Mouse (Mus musculus): ENCODE measurements at regions not wholly inside any gene's neighbourhood (a gene's known extent, or its start where the extent isn't known, plus 50 kb on each side); places are given as distances from the start of the nearest gene placed in this dataset.

DNA sequence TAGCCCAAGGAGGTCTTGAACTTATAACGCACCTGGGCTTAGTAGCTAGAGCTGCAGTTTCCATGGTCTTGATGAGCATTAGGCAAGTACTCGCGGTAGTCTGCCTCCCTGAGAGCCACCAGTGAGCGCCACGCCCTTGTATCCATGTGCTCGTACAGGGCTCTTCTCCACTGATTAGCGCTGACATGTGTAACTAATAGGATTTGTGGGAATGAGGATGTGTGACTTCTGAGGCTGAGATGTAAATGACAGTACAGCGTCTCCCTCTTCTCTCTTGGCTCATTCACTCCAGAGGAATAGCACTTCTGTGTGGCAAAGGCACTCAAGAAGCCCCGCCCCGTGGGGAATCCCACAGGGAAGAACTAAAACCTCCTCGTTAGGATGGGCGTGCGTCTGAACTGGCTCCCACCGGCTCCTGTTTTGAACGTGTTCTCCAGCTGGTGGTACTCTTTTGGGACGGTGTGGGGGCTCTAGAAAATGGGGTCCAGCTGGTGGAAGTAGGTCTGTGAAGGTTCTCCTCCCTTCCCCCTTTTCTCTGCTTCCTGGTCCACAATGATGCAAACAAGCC, 94.3 kb upstream of the Pkdcc start:
- 40% methylated on average over 16 of the region's 16 CpGs for WGBS
- Histone ChIP-seq H3K4me2 (replicated peaks) (no peak overlapping the region), H3K9ac (no peak overlapping the region), H3K36me3 (no peaks in the 10 kb centered on the region), H3K27ac (replicated peaks) (no peak overlapping the region), H3K4me1 (peaks cover 27% of the 10 kb centered on the region), H3K4me3 (replicated peaks) (no peak overlapping the region), H3K9me3 (replicated peaks) (no peaks in the 10 kb centered on the region), H3K27me3 (peaks cover 70% of the 10 kb centered on the region)
- ATAC-seq (ENCODE audit: insufficient number of reproducible peaks, low FRiP score, low TSS enrichment, low read depth), result peak; percentile 46; the same call in 1 of the 2 replicates

DNA sequence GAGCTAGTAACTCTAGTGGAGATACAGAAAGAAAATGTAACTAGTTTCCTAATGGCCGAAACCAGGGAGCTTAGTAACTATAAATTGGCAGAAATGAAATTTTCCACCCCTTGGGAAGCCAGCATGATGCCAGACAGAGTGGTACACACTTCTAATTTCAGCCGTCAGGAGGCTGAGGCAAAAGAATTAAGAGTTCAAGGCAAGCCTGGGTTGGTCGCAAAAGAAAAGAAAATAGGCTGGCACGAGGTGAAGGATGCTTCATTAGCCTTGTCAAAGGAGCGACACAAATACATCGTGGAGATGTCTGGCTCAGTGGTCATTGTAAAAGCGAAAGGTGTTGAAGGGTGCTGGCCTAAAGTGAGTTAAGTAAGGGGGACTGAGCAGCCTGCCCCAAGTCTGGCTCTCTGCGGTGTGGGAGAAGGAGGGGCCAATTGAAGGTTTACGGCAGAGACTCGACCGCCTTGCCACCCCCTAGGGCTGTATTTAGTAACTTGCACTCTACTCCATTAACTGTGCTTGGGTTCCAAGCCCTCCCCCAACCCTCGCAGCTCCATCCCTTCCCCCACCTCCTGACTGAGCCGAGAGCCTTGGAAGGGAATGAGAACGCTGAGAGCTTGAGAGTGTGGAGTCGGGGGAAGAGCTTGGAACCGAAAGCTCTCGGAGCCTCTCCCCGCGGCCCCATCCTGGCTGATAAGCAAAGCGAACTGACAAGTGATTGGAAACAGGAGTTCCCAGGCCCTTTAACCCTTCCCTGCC, 92.4 kb upstream of the Pkdcc start:
- no peaks in the 10 kb centered on the region for H3K9me3 ChIP-seq (replicated peaks)
- whole genome bisulfite sequencing, result 7% methylated on average over 20 of the region's 20 CpGs
- no peak overlapping the region for H3K9ac ChIP-seq
- H3K4me3 ChIP-seq (replicated peaks), result peak overlapping the region; percentile 30
- H3K27ac ChIP-seq (replicated peaks), result no peak overlapping the region
- no peak for ATAC-seq (ENCODE audit: insufficient number of reproducible peaks, low FRiP score, low TSS enrichment, low read depth)
- H3K36me3 ChIP-seq, result no peaks in the 10 kb centered on the region
- peaks cover 27% of the 10 kb centered on the region for H3K4me1 ChIP-seq
- peak overlapping the region; percentile 48 for H3K4me2 ChIP-seq (replicated peaks)
- H3K27me3 ChIP-seq, result peaks cover 74% of the 10 kb centered on the region

DNA sequence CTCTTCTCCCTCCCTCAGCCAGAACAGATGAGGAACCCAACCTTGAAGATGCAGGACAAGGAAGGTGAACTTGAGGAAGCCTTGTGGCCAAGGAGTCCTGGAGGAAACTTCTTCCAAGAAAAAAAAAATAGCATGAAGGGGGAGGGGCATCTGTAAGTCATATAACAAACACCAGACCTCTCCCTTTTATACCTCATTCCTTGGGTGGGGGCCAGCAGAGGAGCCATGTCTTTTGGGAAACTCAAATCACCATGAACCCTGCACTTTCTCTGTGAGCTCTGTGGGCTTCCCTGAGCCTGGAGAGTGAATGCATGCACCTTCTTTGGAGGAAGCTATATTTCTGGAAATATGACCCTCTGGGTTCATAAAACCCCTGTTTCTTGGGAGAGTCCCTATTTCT, 90.0 kb upstream of the Pkdcc start:
- H3K4me3 ChIP-seq (replicated peaks), result no peak overlapping the region
- no peaks in the 10 kb centered on the region for H3K36me3 ChIP-seq
- no peak for ATAC-seq (ENCODE audit: insufficient number of reproducible peaks, low FRiP score, low TSS enrichment, low read depth)
- no peak overlapping the region for H3K4me2 ChIP-seq (replicated peaks)
- H3K27me3 ChIP-seq, result peaks cover 73% of the 10 kb centered on the region
- no peaks in the 10 kb centered on the region for H3K9me3 ChIP-seq (replicated peaks)
- no peak overlapping the region for H3K9ac ChIP-seq
- H3K4me1 ChIP-seq, result peaks cover 43% of the 10 kb centered on the region
- H3K27ac ChIP-seq (replicated peaks), result no peak overlapping the region

DNA sequence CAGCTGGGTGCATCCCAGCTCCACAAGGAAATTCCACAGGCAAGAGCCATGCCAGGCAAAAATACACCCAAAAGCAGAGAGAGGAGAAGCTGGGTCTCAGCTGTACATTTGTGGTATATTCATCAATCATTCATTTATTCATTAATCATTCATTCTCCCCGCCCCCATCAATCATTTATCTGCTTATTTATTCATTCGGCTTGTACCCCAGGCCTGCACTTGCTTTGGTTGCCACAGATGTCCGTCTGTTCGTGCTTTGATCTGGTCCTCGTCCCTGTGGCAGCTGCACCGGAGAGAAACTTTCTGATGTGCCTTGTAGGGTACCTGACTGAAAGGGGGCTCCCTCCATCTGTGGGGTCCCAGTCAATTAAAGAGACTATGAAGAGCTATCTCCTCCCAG, 87.2 kb upstream of the Pkdcc start:
- H3K27ac ChIP-seq (replicated peaks), result no peak overlapping the region
- no peak overlapping the region for H3K4me3 ChIP-seq (replicated peaks)
- no peak overlapping the region for H3K9ac ChIP-seq
- no peaks in the 10 kb centered on the region for H3K36me3 ChIP-seq
- no peak overlapping the region for H3K4me2 ChIP-seq (replicated peaks)
- no peak for ATAC-seq (ENCODE audit: insufficient number of reproducible peaks, low FRiP score, low TSS enrichment, low read depth)
- H3K27me3 ChIP-seq, result peaks cover 69% of the 10 kb centered on the region
- 56% methylated on average over 6 of the region's 6 CpGs for WGBS
- H3K9me3 ChIP-seq (replicated peaks), result no peaks in the 10 kb centered on the region
- peaks cover 30% of the 10 kb centered on the region for H3K4me1 ChIP-seq

DNA sequence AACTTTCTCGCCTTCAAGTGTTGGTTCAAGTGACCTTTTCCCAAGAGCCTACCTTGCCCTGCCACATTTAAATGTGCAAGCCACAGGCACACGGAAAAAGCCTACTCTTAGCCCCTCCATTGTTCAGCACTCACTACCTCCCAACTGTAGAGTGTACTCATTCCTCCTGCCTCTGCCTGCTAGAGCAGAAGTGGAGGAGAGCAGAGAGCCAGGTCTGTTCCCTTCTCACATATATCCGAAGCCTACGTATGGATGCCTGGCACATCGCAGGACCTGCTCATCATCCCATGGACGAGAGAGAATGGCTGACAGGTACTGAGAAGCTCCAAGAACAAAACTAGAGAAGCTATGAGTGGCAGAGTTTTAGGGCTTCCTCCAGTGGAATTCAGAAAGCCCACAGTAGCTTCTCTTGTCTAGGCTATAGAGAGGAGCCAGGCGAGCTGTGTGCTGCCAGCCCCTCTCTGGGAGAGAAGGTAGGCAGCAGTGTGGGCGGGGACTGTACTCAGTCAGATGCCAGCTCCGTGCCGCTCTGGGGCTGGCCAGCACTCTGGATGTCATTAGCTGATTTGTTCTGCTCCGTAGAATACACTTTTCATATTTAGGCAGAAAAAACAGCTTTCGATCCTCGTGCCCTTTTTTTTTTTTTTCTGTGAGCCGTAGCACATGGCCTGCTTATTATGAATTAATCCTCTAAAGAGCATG, 86.1 kb upstream of the Pkdcc start:
- H3K27me3 ChIP-seq, result peaks cover 65% of the 10 kb centered on the region
- H3K4me3 ChIP-seq (replicated peaks), result no peak overlapping the region
- peak; percentile 70; the same call in 1 of the 2 replicates for ATAC-seq (ENCODE audit: insufficient number of reproducible peaks, low FRiP score, low TSS enrichment, low read depth)
- H3K4me1 ChIP-seq, result peaks cover 24% of the 10 kb centered on the region
- peak overlapping the region; percentile 22 for H3K4me2 ChIP-seq (replicated peaks)
- H3K9ac ChIP-seq, result no peak overlapping the region
- WGBS, result 38% methylated on average over 14 of the region's 14 CpGs
- H3K27ac ChIP-seq (replicated peaks), result no peak overlapping the region
- no peaks in the 10 kb centered on the region for H3K36me3 ChIP-seq
- no peaks in the 10 kb centered on the region for H3K9me3 ChIP-seq (replicated peaks)

DNA sequence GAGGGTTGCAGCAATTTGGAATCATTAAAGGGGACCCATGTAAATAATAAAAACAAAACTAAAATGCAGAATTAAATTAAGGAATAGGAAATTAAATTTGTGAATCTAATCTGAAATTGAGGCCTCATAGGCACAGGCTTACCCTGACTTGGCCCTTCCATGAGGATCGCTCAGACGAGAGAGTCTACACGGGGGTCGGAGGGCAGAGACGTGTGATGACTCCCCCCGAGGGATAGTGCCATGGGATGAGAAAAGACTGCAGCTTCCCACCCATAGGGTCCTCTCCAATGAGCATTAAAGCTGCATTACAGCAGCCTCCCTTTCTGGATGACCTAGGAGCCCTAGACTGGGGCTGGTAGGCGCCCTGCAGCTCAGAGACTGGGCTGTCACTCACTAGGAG, 85.4 kb upstream of the Pkdcc start:
- Histone ChIP-seq H3K9me3 (replicated peaks) (no peaks in the 10 kb centered on the region), H3K4me3 (replicated peaks) (no peak overlapping the region), H3K4me1 (peaks cover 27% of the 10 kb centered on the region), H3K36me3 (no peaks in the 10 kb centered on the region), H3K27me3 (peaks cover 63% of the 10 kb centered on the region), H3K27ac (replicated peaks) (no peak overlapping the region), H3K9ac (no peak overlapping the region), H3K4me2 (replicated peaks) (peak overlapping the region; percentile 22)
- no peak for ATAC-seq (ENCODE audit: insufficient number of reproducible peaks, low FRiP score, low TSS enrichment, low read depth)
- WGBS, result 50% methylated on average over 7 of the region's 7 CpGs

DNA sequence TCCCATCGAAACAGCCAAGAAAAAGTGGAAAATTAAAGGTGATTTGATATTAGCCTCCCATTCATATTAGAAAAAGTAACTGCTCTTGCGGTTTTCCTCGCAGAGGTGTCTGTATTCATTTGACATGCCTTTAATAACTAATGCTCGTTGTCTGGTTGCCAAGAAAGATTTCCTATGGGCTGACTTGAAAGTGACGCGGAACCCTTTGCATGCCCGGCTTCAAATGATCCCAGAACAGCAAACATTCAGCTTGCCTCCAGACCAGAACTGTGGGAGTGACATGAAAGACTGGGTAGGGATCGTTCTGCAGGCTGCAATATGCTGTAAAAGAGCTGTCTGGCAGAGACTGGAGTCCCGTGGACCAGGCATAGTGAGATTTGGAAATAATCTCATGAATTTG, 81.9 kb upstream of the Pkdcc start:
- no peak overlapping the region for H3K4me2 ChIP-seq (replicated peaks)
- H3K36me3 ChIP-seq, result no peaks in the 10 kb centered on the region
- WGBS, result 35% methylated on average over 9 of the region's 9 CpGs
- H3K27ac ChIP-seq (replicated peaks), result no peak overlapping the region
- no peak for ATAC-seq (ENCODE audit: insufficient number of reproducible peaks, low FRiP score, low TSS enrichment, low read depth)
- no peak overlapping the region for H3K4me3 ChIP-seq (replicated peaks)
- no peaks in the 10 kb centered on the region for H3K9me3 ChIP-seq (replicated peaks)
- peaks cover 60% of the 10 kb centered on the region for H3K27me3 ChIP-seq
- peaks cover 21% of the 10 kb centered on the region for H3K4me1 ChIP-seq
- no peak overlapping the region for H3K9ac ChIP-seq

DNA sequence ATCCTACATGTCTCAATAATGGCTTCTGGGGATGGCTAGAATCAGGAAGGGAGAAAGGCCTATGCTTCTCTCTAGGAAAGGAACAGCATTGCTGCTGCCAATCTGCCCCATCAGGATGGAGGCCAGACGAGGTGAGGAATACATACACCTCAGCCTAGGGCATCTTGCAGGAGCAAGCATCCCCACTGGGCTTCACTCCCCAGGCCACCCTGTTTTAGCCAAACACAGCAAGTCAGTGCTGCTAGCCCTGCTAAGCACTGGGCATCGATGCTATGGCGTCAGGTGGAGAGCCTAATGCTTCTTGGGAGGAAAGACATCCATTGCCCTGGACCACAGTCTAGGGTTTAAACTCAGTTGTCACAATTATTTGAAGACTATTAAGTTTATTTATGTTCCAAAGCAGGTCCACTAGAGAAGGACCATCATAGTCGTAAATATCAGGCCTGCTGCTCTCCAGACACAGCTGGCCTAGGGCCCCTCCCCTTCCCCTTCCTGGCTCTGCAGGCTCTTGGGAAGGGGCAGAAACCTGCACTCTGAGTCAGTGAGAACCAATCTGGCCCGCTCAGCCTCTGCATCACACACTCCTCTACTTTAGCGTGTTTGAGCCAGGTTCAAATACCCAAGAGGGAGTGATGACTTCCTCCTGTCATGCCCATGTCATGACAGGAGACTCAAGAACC, 79.5 kb upstream of the Pkdcc start:
- Histone ChIP-seq H3K4me2 (replicated peaks) (no peak overlapping the region), H3K27ac (replicated peaks) (no peak overlapping the region), H3K27me3 (peaks cover 57% of the 10 kb centered on the region), H3K36me3 (no peaks in the 10 kb centered on the region), H3K4me3 (replicated peaks) (no peak overlapping the region), H3K9me3 (replicated peaks) (no peaks in the 10 kb centered on the region), H3K9ac (no peak overlapping the region), H3K4me1 (peaks cover 9% of the 10 kb centered on the region; the same call in 1 of the 2 replicates)
- no peak for ATAC-seq (ENCODE audit: insufficient number of reproducible peaks, low FRiP score, low TSS enrichment, low read depth)
- 66% methylated on average over 6 of the region's 6 CpGs for WGBS

DNA sequence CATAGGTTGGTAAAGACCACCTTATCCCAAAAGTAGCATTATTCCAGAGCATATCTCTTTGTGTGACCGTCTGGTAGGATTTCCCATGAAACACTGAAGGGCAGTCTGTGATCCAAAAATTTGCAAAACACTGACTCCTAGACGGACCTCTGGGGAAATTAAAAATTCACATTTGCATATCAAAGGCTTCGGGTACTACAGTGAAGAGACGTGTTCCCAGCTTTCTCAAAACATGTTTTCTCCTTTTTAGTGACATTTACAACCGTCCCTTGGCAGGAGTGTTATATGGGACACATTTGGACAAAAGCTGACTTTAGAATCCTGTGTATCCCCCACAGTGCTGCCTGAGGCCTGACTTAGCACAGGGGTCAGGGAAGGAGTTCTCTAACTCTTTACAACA, 78.8 kb upstream of the Pkdcc start:
- Histone ChIP-seq H3K9ac (no peak overlapping the region), H3K36me3 (no peaks in the 10 kb centered on the region), H3K9me3 (replicated peaks) (no peaks in the 10 kb centered on the region), H3K4me2 (replicated peaks) (no peak overlapping the region), H3K27me3 (peaks cover 51% of the 10 kb centered on the region), H3K4me3 (replicated peaks) (no peak overlapping the region), H3K27ac (replicated peaks) (no peak overlapping the region), H3K4me1 (peaks cover 9% of the 10 kb centered on the region; the same call in 1 of the 2 replicates)
- no peak for ATAC-seq (ENCODE audit: insufficient number of reproducible peaks, low FRiP score, low TSS enrichment, low read depth)
- WGBS, result 63% methylated on average over 5 of the region's 5 CpGs

DNA sequence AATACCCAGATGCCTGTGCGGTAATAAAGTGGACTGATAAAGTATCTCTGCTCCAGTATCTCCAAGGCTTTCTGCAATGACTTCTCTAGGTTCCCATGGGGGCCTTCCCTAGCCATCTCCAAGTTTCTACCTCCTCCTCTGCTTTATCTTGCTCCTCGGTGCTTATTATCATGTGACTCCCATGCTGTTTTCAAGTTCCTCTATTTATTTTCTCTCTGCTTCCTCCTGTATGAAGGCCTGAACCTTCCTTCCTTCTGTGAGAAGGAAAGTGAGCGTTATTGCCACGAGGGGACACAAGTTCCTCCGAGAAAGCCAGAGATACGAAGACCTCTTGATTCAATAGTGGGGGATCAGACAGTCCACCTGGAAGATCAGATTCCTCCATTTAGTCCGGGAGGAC, 77.4 kb upstream of the Pkdcc start:
- no peak overlapping the region for H3K4me2 ChIP-seq (replicated peaks)
- no peak overlapping the region for H3K27ac ChIP-seq (replicated peaks)
- peaks cover 9% of the 10 kb centered on the region; the same call in 1 of the 2 replicates for H3K4me1 ChIP-seq
- 88% methylated on average over 7 of the region's 7 CpGs for WGBS
- ATAC-seq (ENCODE audit: insufficient number of reproducible peaks, low FRiP score, low TSS enrichment, low read depth), result no peak
- H3K36me3 ChIP-seq, result no peaks in the 10 kb centered on the region
- H3K9ac ChIP-seq, result no peak overlapping the region
- H3K27me3 ChIP-seq, result peaks cover 40% of the 10 kb centered on the region
- H3K9me3 ChIP-seq (replicated peaks), result no peaks in the 10 kb centered on the region
- H3K4me3 ChIP-seq (replicated peaks), result no peak overlapping the region

Measured in embryonic facial prominence, embryonic 15.5 days (tissue).